21 mouse cellular contexts compared by ENCODE assay signal in genomic region chr3:79106360-79106759, GRCm38 (mm10).
DNase-seq lines count a peak whose midpoint lies in the region; TF ChIP-seq lines count a peak whose summit lies in the region.
"Had no signal": no experiment of that assay in that cellular context is flagged by ENCODE, and none has a peak within 500 bp of the region (broad histone marks: within the 10 kb centered on the region; RNA-seq: fewer than 3 reads in every experiment).

No protein-coding gene starts in this region.

- no peak for TF ChIP-seq POLR2A in CH12.LX (IDR thresholded peaks at IDR 0.05; ENCODE audit: low read depth, low read length)

- TF ChIP-seq RAD21 in CH12.LX (IDR thresholded peaks at IDR 0.05; ENCODE audit: low read depth, low read length) = no peak

- DNase-seq in layer of hippocampus, adult 2 months (ENCODE audit: low spot score in 2 of 2) = no peak
- no peak for DNase-seq in layer of hippocampus, postnatal 36 days
- peak; percentile 1 for DNase-seq in CH12.LX (ENCODE audit: extremely low read depth)
- DNase-seq in T-cell, adult 2 months (ENCODE audit: low spot score) = peak; percentile 14
- DNase-seq in urinary bladder, postnatal 4 days (ENCODE audit: low spot score in 2 of 2) = no peak
- DNase-seq in frontal cortex, postnatal 25 days (ENCODE audit: low spot score in 2 of 2) = no peak
- DNase-seq in ovary, postnatal 36 days (ENCODE audit: low spot score) = no peak
- DNase-seq: adrenal gland, adult 2 months; cerebellum, adult 2 months; gastrocnemius, postnatal 14 days; kidney, adult 2 months; kidney, postnatal 14 days; layer of hippocampus, adult 9-11 months; lung, embryonic 14.5 days; lung, postnatal 4 days; thymus, postnatal 4 days had no signal

- dilution Hi-C loops in CH12.LX (cut with MboI; ENCODE audit: extremely low pct_ligation_motif_present, extremely low pct_unique_long_range_greater_than_20kb, low sequenced_read_pairs) = no loop called here

- no peak overlapping the region for H3K4me2 ChIP-seq in CH12.LX (ENCODE audit: insufficient read depth, low read depth, poor library complexity, severe bottlenecking)
- H3K4me2 ChIP-seq: heart, embryonic 15.5 days; liver, embryonic 11.5 days; lung, embryonic 14.5 days had no signal

- peaks cover 0 to 13% of the 10 kb centered on the region in 2 experiments for H3K36me3 ChIP-seq in CH12.LX (replicated peaks in 1 of 2; ENCODE audit: control insufficient read depth in 1 of 2, insufficient read depth in 1 of 2, low read length in 1 of 2)

- H3K79me2 ChIP-seq in CH12.LX (replicated peaks; ENCODE audit: control insufficient read depth, extremely low read depth, insufficient read depth, poor library complexity, severe bottlenecking) = no peaks in the 10 kb centered on the region

- no peak for TF ChIP-seq EP300 in CH12.LX (IDR thresholded peaks at IDR 0.05; ENCODE audit: low read length)

- peak; percentile 45 for TF ChIP-seq CTCF in layer of hippocampus, adult 2 months (conservative IDR thresholded peaks at IDR 0.05)
- no peak for TF ChIP-seq CTCF in CH12.LX (conservative IDR thresholded peaks at IDR 0.05 in 1 of 2, IDR thresholded peaks at IDR 0.05 in 1 of 2; ENCODE audit: low read depth in 2 of 2, low read length in 2 of 2)

- H3K27ac ChIP-seq in layer of hippocampus, adult 2 months = no peak overlapping the region
- no peak overlapping the region for H3K27ac ChIP-seq in CH12.LX (ENCODE audit: insufficient read depth, low read depth)
- H3K27ac ChIP-seq: forebrain, embryonic 10.5 days; heart, embryonic 15.5 days; hindbrain, embryonic 10.5 days; hindbrain, postnatal 0 days had no signal

- no peak overlapping the region for H3K4me3 ChIP-seq in layer of hippocampus, adult 2 months
- H3K4me3 ChIP-seq in CH12.LX (replicated peaks in 1 of 3; ENCODE audit: low read depth in 2 of 3, low read length in 2 of 3, poor library complexity in 1 of 3) = no peak overlapping the region
- H3K4me3 ChIP-seq: forebrain, embryonic 10.5 days; heart, embryonic 15.5 days; hindbrain, embryonic 10.5 days had no signal

- in situ Hi-C loops in CH12.LX (cut with MboI; ENCODE audit: low pct_ligation_motif_present, low pct_unique_long_range_greater_than_20kb, low sequenced_read_pairs) = no loop called here

- no peaks in the 10 kb centered on the region for H3K27me3 ChIP-seq in CH12.LX (replicated peaks)
- H3K27me3 ChIP-seq: heart, embryonic 15.5 days had no signal

- no peak overlapping the region for H3K9ac ChIP-seq in CH12.LX (ENCODE audit: insufficient read depth, low read depth)
- H3K9ac ChIP-seq: heart, embryonic 15.5 days; lung, embryonic 14.5 days had no signal

- H3K4me1 ChIP-seq in CH12.LX (ENCODE audit: control insufficient read depth in 1 of 2, insufficient read depth in 2 of 2) = no peaks in the 10 kb centered on the region
- H3K4me1 ChIP-seq: forebrain, embryonic 10.5 days; hindbrain, embryonic 10.5 days had no signal

- H3K9me3 ChIP-seq in CH12.LX (replicated peaks; ENCODE audit: low read length) = peaks cover 1% of the 10 kb centered on the region
- H3K9me3 ChIP-seq: forebrain, embryonic 10.5 days; heart, embryonic 15.5 days; hindbrain, embryonic 10.5 days had no signal

TF ChIP-seq in CH12.LX, 34 proteins besides CTCF, POLR2A, EP300 and RAD21:
- TF ChIP-seq MAX (IDR thresholded peaks at IDR 0.05; ENCODE audit: low read length) = no peak
- TF ChIP-seq MAFK (IDR thresholded peaks at IDR 0.05; ENCODE audit: insufficient replicate concordance, low read length) = no peak
- no peak for TF ChIP-seq JUN (IDR thresholded peaks at IDR 0.05; ENCODE audit: insufficient read depth, low read depth, low read length)

Comparison
In these comparisons a context has a peak if more than half of its experiments do, and no peak if none do; other contexts are left out.
1. DNase-seq: peak in CH12.LX (single experiment) and T-cell, adult 2 months (single experiment); none in layer of hippocampus, adult 2 months (0 of 2), layer of hippocampus, postnatal 36 days (0 of 2), urinary bladder, postnatal 4 days (0 of 2), frontal cortex, postnatal 25 days (0 of 2) and ovary, postnatal 36 days (single experiment).